Mouse (Mus musculus) liver, embryonic 16.5 days (tissue): ENCODE measurements around the gene Lce1m. TPM values are rescaled to one million over a fixed set of nuclear protein-coding genes. Genes with fewer than 3 reads are reported as not detected.
A peak's percentile ranks its signal among the peaks of the same experiment; 100 is the strongest.
"Not testable (repeated sequence)": the region's sequence is repeated elsewhere in the genome, so short reads cannot be mapped to it uniquely, and the experiment has no call there.

Source experiments
- ATAC-seq: fragments of 200-750 bp; cut with Nextera tagmentation; 2 replicates; pipeline ENCODE4 v1.8.0; 2017; ENCODE audit warnings: low read depth, mild to moderate bottlenecking, moderate number of reproducible peaks, moderate library complexity
- H3K27ac ChIP-seq: fragments of 300-500 bp; sonication (generic); 2 replicates; pipeline ENCODE4 v1.5.1; 2014; ENCODE audit warnings: mild to moderate bottlenecking, low read length
- H3K27me3 ChIP-seq: fragments of 300-500 bp; sonication (generic); 2 replicates; pipeline ENCODE4 v1.6.1; 2014; ENCODE audit warnings: low read depth, low read length, mixed read lengths; ENCODE audit not compliant: control insufficient read depth, insufficient read depth
- H3K36me3 ChIP-seq: fragments of 300-500 bp; sonication (generic); 2 replicates; pipeline ENCODE4 v1.6.1; 2014; ENCODE audit warnings: mild to moderate bottlenecking; ENCODE audit not compliant: control insufficient read depth, insufficient read depth
- H3K4me1 ChIP-seq: fragments of 300-500 bp; sonication (generic); 2 replicates; pipeline ENCODE4 v1.6.1; 2014; ENCODE audit warnings: low read depth, low read length, mixed read lengths; ENCODE audit not compliant: control insufficient read depth
- H3K4me2 ChIP-seq: fragments of 300-500 bp; sonication (generic); 2 replicates; pipeline ENCODE4 v1.6.1; 2014; ENCODE audit warnings: low read depth, low read length, mixed read lengths
- H3K4me3 ChIP-seq: fragments of 300-500 bp; sonication (generic); 2 replicates; pipeline ENCODE4 v1.5.1; 2014; ENCODE audit warnings: low read depth, mild to moderate bottlenecking, low read length
- H3K9ac ChIP-seq: fragments of 300-500 bp; sonication (generic); 2 replicates; pipeline ENCODE4 v1.6.1; 2014; ENCODE audit warnings: low read depth, low read length
- H3K9me3 ChIP-seq: fragments of 300-500 bp; sonication (generic); replicated peaks from 2 replicates; pipeline ENCODE4 v1.6.1; 2016; ENCODE audit warnings: low read length; ENCODE audit not compliant: control insufficient read depth
- WGBS: fragments of 180-500 bp; shearing (Covaris S2); extraction: QIAGEN DNeasy Blood & Tissue Kit; methylation state at CpG from one replicate; pipeline ENCODE4 v1.1.7; 2014; ENCODE audit not compliant: insufficient replicate concordance; 5-methylcytosine and 5-hydroxymethylcytosine counted together
- polyA plus RNA-seq: library from polyadenylated mRNA; unstranded; fragments of >200 nt; fragmentation: Nextera tagmentation; extraction: Ambion mirVana; gene quantifications from 2 replicates; pipeline ENCODE4 v1.2.1, GENCODE M21; 2015

Gene Lce1m
- not detected in 2 replicates for polyA plus RNA-seq

GRCm38 (mm10) chr3:93018960-93019359 lies at the start of gene Lce1m:
Gene Lce1m (minus strand): TSS chr3:93019060.
- Histone ChIP-seq H3K27me3 (no peaks in the 10 kb centered on the region), H3K9ac (no peak within 1 kb of the TSS), H3K9me3 (no peaks in the 10 kb centered on the region), H3K4me3 (no peak within 1 kb of the TSS), H3K4me1 (no peaks in the 10 kb centered on the region), H3K36me3 (no peaks in the 10 kb centered on the region), H3K27ac (no peak within 1 kb of the TSS), H3K4me2 (no peak within 1 kb of the TSS)
- WGBS = 64% methylated on average over 2 of the region's 2 CpGs
- ATAC-seq = no peak

GRCm38 (mm10) chr3:93068523-93068922 lies 49.7 kb upstream of the Lce1m start, which contains the start of gene Gm4858:
Gene Gm4858 (plus strand): TSS chr3:93068823.
- H3K27me3 ChIP-seq, H3K4me1 ChIP-seq, ATAC-seq, H3K9me3 ChIP-seq, H3K9ac ChIP-seq, H3K27ac ChIP-seq, H3K4me3 ChIP-seq, H3K4me2 ChIP-seq, H3K36me3 ChIP-seq: not testable (repeated sequence)

- no peak overlapping the region for H3K9ac ChIP-seq
- H3K4me2 ChIP-seq = no peak overlapping the region
- H3K4me3 ChIP-seq = no peak overlapping the region
- H3K27ac ChIP-seq = no peak overlapping the region
- no peaks in the 10 kb centered on the region for H3K4me1 ChIP-seq
- no peaks in the 10 kb centered on the region for H3K36me3 ChIP-seq
- H3K27me3 ChIP-seq = no peaks in the 10 kb centered on the region
- H3K9me3 ChIP-seq = no peaks in the 10 kb centered on the region
- no peak for ATAC-seq
- 43% methylated on average over 10 of the region's 10 CpGs for WGBS
Observed at GRCm38 (mm10) chr3:93052826-93053474, 34.1 kb upstream of the Lce1m start.

- no peak for ATAC-seq
- no peaks in the 10 kb centered on the region for H3K36me3 ChIP-seq
- H3K4me1 ChIP-seq = no peaks in the 10 kb centered on the region
- no peaks in the 10 kb centered on the region for H3K9me3 ChIP-seq
- H3K27me3 ChIP-seq = no peaks in the 10 kb centered on the region
- no peak overlapping the region for H3K27ac ChIP-seq
- 62% methylated on average over 1 of the region's 1 CpGs for WGBS
- no peak overlapping the region for H3K9ac ChIP-seq
- no peak overlapping the region for H3K4me3 ChIP-seq
- no peak overlapping the region for H3K4me2 ChIP-seq
Observed at GRCm38 (mm10) chr3:93050182-93050581, 31.3 kb upstream of the Lce1m start.

DNA sequence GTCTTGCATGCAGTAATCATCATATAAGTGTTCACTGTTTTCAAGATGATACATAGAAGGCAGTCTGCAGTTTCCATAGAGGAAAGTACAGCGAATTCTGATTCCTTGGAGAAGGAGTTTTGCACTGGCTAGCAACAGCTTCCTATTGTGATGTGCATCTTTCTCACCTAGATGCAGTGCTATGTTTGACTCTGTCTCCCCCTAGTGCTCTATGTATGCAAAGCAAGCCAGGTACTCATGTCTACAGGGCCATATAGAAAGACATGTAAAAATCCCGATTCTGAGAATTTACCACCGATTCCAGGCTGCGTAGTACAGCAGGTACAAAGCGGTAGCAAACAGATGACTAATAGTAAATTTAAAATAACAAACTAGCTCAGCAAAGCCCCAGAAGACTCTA lies 12.6 kb upstream of the Lce1m start:
- Histone ChIP-seq H3K27me3 (no peaks in the 10 kb centered on the region), H3K27ac (no peak overlapping the region), H3K9ac (no peak overlapping the region), H3K36me3 (no peaks in the 10 kb centered on the region), H3K4me2 (no peak overlapping the region), H3K9me3 (no peaks in the 10 kb centered on the region), H3K4me3 (no peak overlapping the region), H3K4me1 (no peaks in the 10 kb centered on the region)
- 46% methylated on average over 5 of the region's 5 CpGs for WGBS
- no peak for ATAC-seq

GRCm38 (mm10) chr3:93025486-93025885 lies 6.6 kb upstream of the Lce1m start:
- Histone ChIP-seq H3K36me3 (no peaks in the 10 kb centered on the region), H3K9ac (no peak overlapping the region), H3K4me3 (no peak overlapping the region), H3K27me3 (no peaks in the 10 kb centered on the region), H3K4me1 (no peaks in the 10 kb centered on the region), H3K27ac (no peak overlapping the region), H3K9me3 (no peaks in the 10 kb centered on the region), H3K4me2 (no peak overlapping the region)
- WGBS = 66% methylated on average over 2 of the region's 2 CpGs
- ATAC-seq = no peak

- Histone ChIP-seq H3K4me3 (no peak overlapping the region), H3K9ac (no peak overlapping the region), H3K9me3 (no peaks in the 10 kb centered on the region), H3K27me3 (no peaks in the 10 kb centered on the region), H3K36me3 (no peaks in the 10 kb centered on the region), H3K27ac (no peak overlapping the region), H3K4me2 (no peak overlapping the region), H3K4me1 (no peaks in the 10 kb centered on the region)
- WGBS = 55% methylated on average over 3 of the region's 3 CpGs
- no peak for ATAC-seq
Observed at GRCm38 (mm10) chr3:93023411-93024184, 4.7 kb upstream of the Lce1m start.

GRCm38 (mm10) chr3:93021171-93021570 lies 2.3 kb upstream of the Lce1m start:
- no peaks in the 10 kb centered on the region for H3K36me3 ChIP-seq
- no peaks in the 10 kb centered on the region for H3K9me3 ChIP-seq
- WGBS = 79% methylated on average over 1 of the region's 1 CpGs
- H3K27ac ChIP-seq = no peak overlapping the region
- no peak overlapping the region for H3K4me3 ChIP-seq
- H3K9ac ChIP-seq = no peak overlapping the region
- no peaks in the 10 kb centered on the region for H3K4me1 ChIP-seq
- H3K27me3 ChIP-seq = no peaks in the 10 kb centered on the region
- ATAC-seq = no peak
- no peak overlapping the region for H3K4me2 ChIP-seq

DNA sequence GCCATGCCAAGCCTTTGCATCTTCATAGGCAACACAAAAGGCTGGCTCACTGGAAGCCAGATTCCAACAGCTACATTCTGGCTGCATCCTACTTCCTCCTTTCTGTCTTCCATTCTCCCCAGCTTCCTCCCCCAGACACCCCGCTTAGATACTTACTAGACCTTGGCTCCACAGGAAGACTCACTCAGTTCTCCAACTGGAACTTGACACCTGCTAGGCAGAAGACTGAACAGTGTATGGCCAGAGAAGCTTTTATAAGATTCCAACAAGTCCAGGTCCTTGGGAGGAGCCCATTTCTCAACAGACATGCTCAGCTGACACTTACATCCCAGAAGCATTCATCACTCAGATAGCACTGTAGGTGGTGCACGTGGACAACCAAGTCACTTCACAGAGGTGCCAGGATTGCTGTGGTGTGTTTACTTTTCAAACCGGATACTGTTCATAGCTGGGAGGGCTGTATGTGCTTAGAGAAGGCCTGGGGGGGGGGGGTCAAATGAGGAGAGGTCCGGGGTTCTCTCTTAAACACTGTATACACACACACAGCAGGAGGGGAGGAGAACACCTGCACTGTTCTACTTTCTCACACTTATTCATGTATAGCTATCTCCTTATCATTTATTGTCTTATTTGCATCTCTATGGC lies 3.3 kb downstream of the Lce1m start, which contains the start of gene Crct1:
Crct1 (minus strand) TSS at position 228 of the 645 bp plus-strand sequence.
- 44% methylated on average over 4 of the region's 4 CpGs for WGBS

More for the DNA sequence above, 3.3 kb downstream of the Lce1m start, which contains the start of gene Crct1:
- no peaks in the 10 kb centered on the region for H3K36me3 ChIP-seq
- no peaks in the 10 kb centered on the region for H3K27me3 ChIP-seq
- no peaks in the 10 kb centered on the region for H3K4me1 ChIP-seq
- peak within 1 kb of the TSS; percentile 40; the same call in 1 of the 2 replicates for H3K4me3 ChIP-seq
- no peaks in the 10 kb centered on the region for H3K9me3 ChIP-seq
- peak within 1 kb of the TSS; percentile 38 for H3K4me2 ChIP-seq
- no peak within 1 kb of the TSS for H3K9ac ChIP-seq
- ATAC-seq = no peak
- no peak within 1 kb of the TSS for H3K27ac ChIP-seq
